Mouse (Mus musculus): ENCODE measurements around the gene Tmem229b. TPM values are rescaled to one million over a fixed set of nuclear protein-coding genes. Genes with fewer than 3 reads are reported as not detected.
"Not testable (repeated sequence)": the region's sequence is repeated elsewhere in the genome, so short reads cannot be mapped to it uniquely, and the experiment has no call there.

The Tmem229b gene
- polyA plus RNA-seq, 1 experiment, result 18.7 TPM

GRCm38 (mm10) chr12:78981131-78981530 lies 26.3 kb downstream of the Tmem229b start:
- H3K4me1 ChIP-seq (ENCODE audit: control insufficient read depth, insufficient read depth, low read length), result peaks cover 5% of the 10 kb centered on the region
- H3K27ac ChIP-seq (ENCODE audit: control insufficient read depth, insufficient read depth, low read depth, low read length, poor library complexity), result peak overlapping the region; percentile 64
- H3K4me3 ChIP-seq (replicated peaks; ENCODE audit: control insufficient read depth, low read depth, low read length), result peak overlapping the region; percentile 82
- WGBS, result 64% methylated on average over 2 of the region's 2 CpGs
- no peak for TF ChIP-seq CTCF (IDR thresholded peaks at IDR 0.05; ENCODE audit: control insufficient read depth, insufficient read depth, low read length)
- TF ChIP-seq POLR2A (IDR thresholded peaks at IDR 0.05; ENCODE audit: borderline replicate concordance, control insufficient read depth, low read depth, low read length), result no peak

GRCm38 (mm10) chr12:78980683-78981091 lies 26.7 kb downstream of the Tmem229b start:
- no peak for TF ChIP-seq CTCF (IDR thresholded peaks at IDR 0.05; ENCODE audit: control insufficient read depth, insufficient read depth, low read length)
- no peak for TF ChIP-seq POLR2A (IDR thresholded peaks at IDR 0.05; ENCODE audit: borderline replicate concordance, control insufficient read depth, low read depth, low read length)
- WGBS, result 3% methylated on average over 5 of the region's 5 CpGs

GRCm38 (mm10) chr12:78977552-78977951 lies 29.9 kb downstream of the Tmem229b start:
- Histone ChIP-seq H3K4me3 (replicated peaks; ENCODE audit: control insufficient read depth, low read depth, low read length) (no peak overlapping the region), H3K4me1 (ENCODE audit: control insufficient read depth, insufficient read depth, low read length) (peaks cover 7% of the 10 kb centered on the region), H3K27ac (ENCODE audit: control insufficient read depth, insufficient read depth, low read depth, low read length, poor library complexity) (no peak overlapping the region)
- WGBS, result 58% methylated on average over 4 of the region's 4 CpGs
- no peak for TF ChIP-seq CTCF (IDR thresholded peaks at IDR 0.05; ENCODE audit: control insufficient read depth, insufficient read depth, low read length)
- no peak for TF ChIP-seq POLR2A (IDR thresholded peaks at IDR 0.05; ENCODE audit: borderline replicate concordance, control insufficient read depth, low read depth, low read length)

More at GRCm38 (mm10) chr12:78980683-78981091, 26.7 kb downstream of the Tmem229b start:
- peak overlapping the region; percentile 82 for H3K4me3 ChIP-seq (replicated peaks; ENCODE audit: control insufficient read depth, low read depth, low read length)
- H3K27ac ChIP-seq (ENCODE audit: control insufficient read depth, insufficient read depth, low read depth, low read length, poor library complexity), result peak overlapping the region; percentile 66
- H3K4me1 ChIP-seq (ENCODE audit: control insufficient read depth, insufficient read depth, low read length), result peaks cover 5% of the 10 kb centered on the region

GRCm38 (mm10) chr12:78977078-78977477 lies 30.3 kb downstream of the Tmem229b start:
- WGBS, result 62% methylated on average over 4 of the region's 4 CpGs
- Histone ChIP-seq H3K4me1 (ENCODE audit: control insufficient read depth, insufficient read depth, low read length) (peaks cover 7% of the 10 kb centered on the region), H3K4me3 (replicated peaks; ENCODE audit: control insufficient read depth, low read depth, low read length) (no peak overlapping the region), H3K27ac (ENCODE audit: control insufficient read depth, insufficient read depth, low read depth, low read length, poor library complexity) (no peak overlapping the region)
- TF ChIP-seq POLR2A (IDR thresholded peaks at IDR 0.05; ENCODE audit: borderline replicate concordance, control insufficient read depth, low read depth, low read length) (no peak), CTCF (IDR thresholded peaks at IDR 0.05; ENCODE audit: control insufficient read depth, insufficient read depth, low read length) (no peak)

GRCm38 (mm10) chr12:78975836-78976235 lies 31.6 kb downstream of the Tmem229b start:
- 46% methylated on average over 4 of the region's 4 CpGs for WGBS
- H3K4me1 ChIP-seq (ENCODE audit: control insufficient read depth, insufficient read depth, low read length), result peaks cover 5% of the 10 kb centered on the region

GRCm38 (mm10) chr12:78974767-78975166 lies 32.7 kb downstream of the Tmem229b start:
- Histone ChIP-seq H3K4me1 (ENCODE audit: control insufficient read depth, insufficient read depth, low read length) (peaks cover 5% of the 10 kb centered on the region), H3K4me3 (replicated peaks; ENCODE audit: control insufficient read depth, low read depth, low read length) (no peak overlapping the region), H3K27ac (ENCODE audit: control insufficient read depth, insufficient read depth, low read depth, low read length, poor library complexity) (no peak overlapping the region)
- WGBS, result 90% methylated on average over 5 of the region's 5 CpGs
- TF ChIP-seq POLR2A (IDR thresholded peaks at IDR 0.05; ENCODE audit: borderline replicate concordance, control insufficient read depth, low read depth, low read length), result no peak
- TF ChIP-seq CTCF (IDR thresholded peaks at IDR 0.05; ENCODE audit: control insufficient read depth, insufficient read depth, low read length), result no peak

More at GRCm38 (mm10) chr12:78975836-78976235, 31.6 kb downstream of the Tmem229b start:
- H3K4me3 ChIP-seq (replicated peaks; ENCODE audit: control insufficient read depth, low read depth, low read length), result no peak overlapping the region
- H3K27ac ChIP-seq (ENCODE audit: control insufficient read depth, insufficient read depth, low read depth, low read length, poor library complexity), result no peak overlapping the region
- TF ChIP-seq POLR2A (IDR thresholded peaks at IDR 0.05; ENCODE audit: borderline replicate concordance, control insufficient read depth, low read depth, low read length) (no peak), CTCF (IDR thresholded peaks at IDR 0.05; ENCODE audit: control insufficient read depth, insufficient read depth, low read length) (no peak)

- peaks cover 5% of the 10 kb centered on the region for H3K4me1 ChIP-seq (ENCODE audit: control insufficient read depth, insufficient read depth, low read length)
- WGBS, result 86% methylated on average over 2 of the region's 2 CpGs
- TF ChIP-seq POLR2A (IDR thresholded peaks at IDR 0.05; ENCODE audit: borderline replicate concordance, control insufficient read depth, low read depth, low read length) (no peak), CTCF (IDR thresholded peaks at IDR 0.05; ENCODE audit: control insufficient read depth, insufficient read depth, low read length) (no peak)
Observed at GRCm38 (mm10) chr12:78973779-78974178, 33.6 kb downstream of the Tmem229b start.

GRCm38 (mm10) chr12:78971649-78972048 lies 35.8 kb downstream of the Tmem229b start:
- H3K4me1 ChIP-seq (ENCODE audit: control insufficient read depth, insufficient read depth, low read length), result peaks cover 2% of the 10 kb centered on the region
- 84% methylated on average over 2 of the region's 2 CpGs for WGBS
- H3K27ac ChIP-seq (ENCODE audit: control insufficient read depth, insufficient read depth, low read depth, low read length, poor library complexity), result no peak overlapping the region
- TF ChIP-seq POLR2A (IDR thresholded peaks at IDR 0.05; ENCODE audit: borderline replicate concordance, control insufficient read depth, low read depth, low read length), result no peak
- TF ChIP-seq CTCF (IDR thresholded peaks at IDR 0.05; ENCODE audit: control insufficient read depth, insufficient read depth, low read length), result no peak
- H3K4me3 ChIP-seq (replicated peaks; ENCODE audit: control insufficient read depth, low read depth, low read length), result no peak overlapping the region

More at GRCm38 (mm10) chr12:78973779-78974178, 33.6 kb downstream of the Tmem229b start:
- Histone ChIP-seq H3K27ac (ENCODE audit: control insufficient read depth, insufficient read depth, low read depth, low read length, poor library complexity) (no peak overlapping the region), H3K4me3 (replicated peaks; ENCODE audit: control insufficient read depth, low read depth, low read length) (no peak overlapping the region)

GRCm38 (mm10) chr12:78970725-78971124 lies 36.7 kb downstream of the Tmem229b start:
- 83% methylated on average over 7 of the region's 7 CpGs for WGBS
- H3K27ac ChIP-seq (ENCODE audit: control insufficient read depth, insufficient read depth, low read depth, low read length, poor library complexity), result no peak overlapping the region
- TF ChIP-seq POLR2A (IDR thresholded peaks at IDR 0.05; ENCODE audit: borderline replicate concordance, control insufficient read depth, low read depth, low read length) (no peak), CTCF (IDR thresholded peaks at IDR 0.05; ENCODE audit: control insufficient read depth, insufficient read depth, low read length) (no peak)
- H3K4me1 ChIP-seq (ENCODE audit: control insufficient read depth, insufficient read depth, low read length), result peaks cover 2% of the 10 kb centered on the region; the same call in 1 of the 2 replicates
- no peak overlapping the region for H3K4me3 ChIP-seq (replicated peaks; ENCODE audit: control insufficient read depth, low read depth, low read length)

- H3K27ac ChIP-seq (ENCODE audit: control insufficient read depth, insufficient read depth, low read depth, low read length, poor library complexity); H3K4me1 ChIP-seq (ENCODE audit: control insufficient read depth, insufficient read depth, low read length); H3K4me3 ChIP-seq (replicated peaks; ENCODE audit: control insufficient read depth, low read depth, low read length): not testable (repeated sequence)
- WGBS, result 93% methylated on average over 11 of the region's 11 CpGs
Observed at GRCm38 (mm10) chr12:78964496-78964895, 42.9 kb downstream of the Tmem229b start.
